Mouse (Mus musculus): Measurements from ENCODE around the gene Shisa7. TPM values are rescaled to one million over a fixed set of nuclear protein-coding genes. Genes with fewer than 3 reads are reported as not detected.
"Not testable (repeated sequence)": the region's sequence is repeated elsewhere in the genome, so short reads cannot be mapped to it uniquely, and the experiment has no call there.

Gene Shisa7
- polyA plus RNA-seq (2012; rRNA removed) = 0.16 and 0.23 TPM in 2 replicates

DNA sequence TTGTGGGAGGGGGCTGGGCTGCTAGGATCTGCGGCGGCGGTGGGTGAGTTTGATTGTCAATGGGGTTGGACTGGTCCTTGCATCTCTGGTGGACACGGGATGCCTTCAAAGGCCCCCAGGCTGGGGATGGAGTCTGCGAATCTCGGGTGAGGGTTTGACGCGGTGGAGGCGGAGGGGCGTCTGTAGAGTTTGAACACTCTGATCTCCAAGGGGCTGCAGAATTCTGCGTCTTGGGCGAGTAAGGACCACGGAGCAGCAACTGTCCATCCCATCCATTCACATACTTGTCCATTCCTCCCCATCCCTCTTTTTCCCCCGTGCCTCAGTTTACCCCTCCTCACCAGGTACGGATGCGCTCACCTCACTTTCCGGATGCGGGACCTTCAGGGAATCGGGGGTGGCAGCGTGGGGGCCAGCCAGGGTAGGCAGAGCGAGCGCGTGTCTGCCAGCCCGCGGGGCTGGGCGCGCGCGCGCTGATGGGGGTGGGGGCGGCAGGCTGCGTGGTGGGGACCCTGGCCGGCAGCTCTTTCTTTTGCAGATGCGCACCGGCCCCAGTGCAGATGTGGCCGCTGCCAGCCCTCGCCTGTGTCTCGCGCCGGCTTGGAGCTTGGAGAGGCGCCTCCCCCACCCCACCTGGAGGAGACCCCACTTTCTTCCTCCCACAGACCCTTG, at the start of gene Shisa7:
Gene Shisa7, minus strand, starts transcription at position 452 of the 672 bp plus-strand sequence.
- Histone ChIP-seq H3K36me3 (ENCODE audit: control insufficient read depth, insufficient read depth, low read length) (no peaks in the 10 kb centered on the region), H3K4me3 (ENCODE audit: extremely low read depth, insufficient read depth, insufficient read length) (no peak within 1 kb of the TSS), H3K27me3 (ENCODE audit: control insufficient read depth, insufficient read depth, low read length) (peaks cover 19% of the 10 kb centered on the region), H3K4me1 (ENCODE audit: control insufficient read depth, insufficient read depth, insufficient read length) (no peaks in the 10 kb centered on the region; the same call in 1 of the 2 replicates), H3K27ac (ENCODE audit: insufficient read depth, low read length) (no peak within 1 kb of the TSS)
- no peak for DNase-seq (ENCODE audit: low read depth in 1 of 2, low spot score in 2 of 2)
- 14% methylated on average over 40 of the region's 41 CpGs for WGBS
- TF ChIP-seq POLR2A (IDR thresholded peaks at IDR 0.05; ENCODE audit: low read depth, low read length) (no peak), CTCF (IDR thresholded peaks at IDR 0.05; ENCODE audit: extremely low read depth, insufficient read depth, insufficient read length, insufficient replicate concordance) (no peak)

DNA sequence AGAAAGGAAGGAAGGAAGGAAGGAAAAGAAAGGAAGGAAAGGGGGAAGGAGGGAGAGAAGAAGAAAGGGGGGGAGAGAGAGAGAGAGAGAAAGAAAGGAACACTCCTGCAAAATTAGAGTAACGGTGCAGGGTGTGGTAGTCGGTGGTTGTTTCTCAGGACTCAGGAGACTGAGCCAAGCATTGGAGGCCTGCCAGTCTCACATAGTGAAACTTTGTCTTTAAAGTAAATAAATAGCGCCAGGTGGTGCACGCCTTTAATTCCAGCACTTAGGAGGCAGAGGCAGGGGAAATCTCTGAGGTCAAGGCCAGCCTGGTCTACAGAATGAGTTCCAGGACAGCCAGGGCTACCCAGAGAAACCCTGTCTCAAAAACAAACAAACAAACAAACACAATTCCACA, 42.2 kb upstream of the Shisa7 start:
- H3K4me3 ChIP-seq (ENCODE audit: extremely low read depth, insufficient read depth, insufficient read length) = no peak overlapping the region
- no peak for DNase-seq (ENCODE audit: low read depth in 1 of 2, low spot score in 2 of 2)
- H3K27ac ChIP-seq (ENCODE audit: insufficient read depth, low read length) = no peak overlapping the region
- no peaks in the 10 kb centered on the region for H3K27me3 ChIP-seq (ENCODE audit: control insufficient read depth, insufficient read depth, low read length)
- WGBS = 78% methylated on average over 4 of the region's 4 CpGs
- peaks cover 2% of the 10 kb centered on the region; the same call in 1 of the 2 replicates for H3K36me3 ChIP-seq (ENCODE audit: control insufficient read depth, insufficient read depth, low read length)
- TF ChIP-seq CTCF (IDR thresholded peaks at IDR 0.05; ENCODE audit: extremely low read depth, insufficient read depth, insufficient read length, insufficient replicate concordance) (no peak), POLR2A (IDR thresholded peaks at IDR 0.05; ENCODE audit: low read depth, low read length) (no peak)
- H3K4me1 ChIP-seq (ENCODE audit: control insufficient read depth, insufficient read depth, insufficient read length) = no peaks in the 10 kb centered on the region

DNA sequence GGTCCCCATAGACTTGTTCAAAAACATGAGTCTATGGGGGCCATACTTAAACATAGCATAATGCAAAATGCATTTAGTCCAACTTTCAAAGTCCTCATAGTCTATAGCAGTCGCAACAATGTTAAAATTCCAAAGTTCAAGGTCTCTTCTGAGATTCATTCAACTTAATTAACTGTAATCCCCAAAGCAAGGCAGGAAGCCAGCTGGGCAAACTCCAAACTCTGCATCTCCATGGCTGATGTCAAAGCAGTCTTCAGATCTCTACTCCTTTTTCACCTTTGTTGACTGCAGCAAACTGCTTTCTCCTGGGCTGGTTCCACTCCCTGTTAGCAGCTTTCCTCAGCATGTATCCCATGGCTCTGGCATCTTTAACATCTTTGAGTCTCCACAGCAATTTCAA, 34.5 kb upstream of the Shisa7 start:
- WGBS = 85% methylated on average over 1 of the region's 1 CpGs
- H3K4me1 ChIP-seq (ENCODE audit: control insufficient read depth, insufficient read depth, insufficient read length); H3K27me3 ChIP-seq (ENCODE audit: control insufficient read depth, insufficient read depth, low read length); H3K27ac ChIP-seq (ENCODE audit: insufficient read depth, low read length); H3K36me3 ChIP-seq (ENCODE audit: control insufficient read depth, insufficient read depth, low read length); DNase-seq (ENCODE audit: low read depth in 1 of 2, low spot score in 2 of 2); H3K4me3 ChIP-seq (ENCODE audit: extremely low read depth, insufficient read depth, insufficient read length): not testable (repeated sequence)

DNA sequence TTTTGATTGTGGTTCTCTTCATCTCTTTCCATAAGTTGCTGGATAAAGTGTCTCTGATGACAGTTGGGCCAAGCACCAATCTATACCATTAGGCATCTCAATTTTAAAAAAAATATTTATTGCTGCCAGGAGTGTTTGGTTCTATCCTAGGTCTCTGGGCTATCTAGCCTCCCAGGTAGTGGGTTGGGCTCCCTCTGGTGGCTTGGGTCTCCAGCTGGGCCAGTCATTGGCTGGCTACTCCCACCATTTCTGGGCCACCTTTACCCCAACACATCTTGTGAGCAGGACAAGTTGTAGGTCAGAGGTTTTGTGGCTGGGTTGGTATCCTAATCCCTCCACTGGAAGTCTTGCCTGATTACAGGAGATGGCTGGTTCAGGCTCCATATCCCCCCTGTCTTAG, 33.7 kb upstream of the Shisa7 start:
- Histone ChIP-seq H3K27me3 (ENCODE audit: control insufficient read depth, insufficient read depth, low read length) (no peaks in the 10 kb centered on the region), H3K4me3 (ENCODE audit: extremely low read depth, insufficient read depth, insufficient read length) (no peak overlapping the region), H3K36me3 (ENCODE audit: control insufficient read depth, insufficient read depth, low read length) (no peaks in the 10 kb centered on the region), H3K4me1 (ENCODE audit: control insufficient read depth, insufficient read depth, insufficient read length) (peaks cover 8% of the 10 kb centered on the region; the same call in 1 of the 2 replicates), H3K27ac (ENCODE audit: insufficient read depth, low read length) (no peak overlapping the region)
- DNase-seq (ENCODE audit: low read depth in 1 of 2, low spot score in 2 of 2) = peak in 1 of 2 experiments; percentile 51
- TF ChIP-seq POLR2A (IDR thresholded peaks at IDR 0.05; ENCODE audit: low read depth, low read length) (no peak), CTCF (IDR thresholded peaks at IDR 0.05; ENCODE audit: extremely low read depth, insufficient read depth, insufficient read length, insufficient replicate concordance) (peak; percentile 19; the same call in 1 of the 2 replicates)

DNA sequence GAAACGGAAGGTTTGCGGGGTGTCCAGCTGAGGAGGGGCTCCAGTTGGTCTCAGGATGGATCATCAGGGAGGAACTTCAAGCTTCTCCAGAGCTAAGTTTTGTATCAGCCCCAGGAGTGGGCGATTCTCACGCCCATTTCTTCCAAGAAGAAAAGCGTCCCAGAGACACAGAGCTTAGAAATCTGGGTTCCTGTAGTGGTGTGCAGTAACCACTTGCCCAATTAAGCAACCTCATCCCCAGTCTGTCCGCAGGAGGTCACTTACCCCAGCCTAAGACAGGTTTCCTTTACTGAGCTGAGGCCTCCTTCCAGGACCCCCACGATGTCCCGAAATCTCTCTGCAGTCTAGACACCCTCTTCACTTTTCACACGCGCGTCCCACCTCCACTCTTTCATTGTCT, 32.7 kb upstream of the Shisa7 start:
- peaks cover 8% of the 10 kb centered on the region; the same call in 1 of the 2 replicates for H3K4me1 ChIP-seq (ENCODE audit: control insufficient read depth, insufficient read depth, insufficient read length)
- no peaks in the 10 kb centered on the region for H3K27me3 ChIP-seq (ENCODE audit: control insufficient read depth, insufficient read depth, low read length)
- DNase-seq (ENCODE audit: low read depth in 1 of 2, low spot score in 2 of 2) = no peak
- 1% methylated on average over 11 of the region's 11 CpGs for WGBS
- TF ChIP-seq CTCF (IDR thresholded peaks at IDR 0.05; ENCODE audit: extremely low read depth, insufficient read depth, insufficient read length, insufficient replicate concordance) (no peak), POLR2A (IDR thresholded peaks at IDR 0.05; ENCODE audit: low read depth, low read length) (no peak)
- peak overlapping the region; percentile 69 for H3K4me3 ChIP-seq (ENCODE audit: extremely low read depth, insufficient read depth, insufficient read length)
- H3K36me3 ChIP-seq (ENCODE audit: control insufficient read depth, insufficient read depth, low read length) = no peaks in the 10 kb centered on the region
- H3K27ac ChIP-seq (ENCODE audit: insufficient read depth, low read length) = peak overlapping the region; percentile 53

DNA sequence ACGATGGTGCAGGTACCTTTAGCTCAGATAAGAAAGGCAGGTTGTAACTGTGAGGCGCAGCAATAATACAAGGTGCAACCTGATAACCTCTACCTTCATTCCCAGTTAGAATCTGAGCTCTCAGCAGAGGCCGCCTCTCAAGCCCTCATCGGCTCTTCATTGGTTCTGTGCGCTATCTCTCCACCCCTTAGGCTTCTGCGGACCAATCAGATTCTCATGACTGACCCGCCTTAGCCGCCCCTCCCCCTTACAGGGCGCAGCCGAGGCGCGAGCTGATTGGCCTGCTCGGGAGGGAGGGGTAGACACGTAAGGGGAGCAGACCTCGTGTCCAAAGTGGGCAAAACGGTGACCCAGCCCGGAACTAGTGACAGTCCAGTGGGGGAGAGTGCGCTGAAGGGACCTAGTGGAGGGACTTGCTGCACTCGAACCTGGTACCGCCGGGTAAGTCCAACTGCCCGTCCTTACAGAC, 32.3 kb upstream of the Shisa7 start, which contains the start of gene Isoc2a:
Gene Isoc2a, plus strand, starts transcription at position 401 of the 469 bp plus-strand sequence.
- peaks cover 8% of the 10 kb centered on the region; the same call in 1 of the 2 replicates for H3K4me1 ChIP-seq (ENCODE audit: control insufficient read depth, insufficient read depth, insufficient read length)
- TF ChIP-seq CTCF (IDR thresholded peaks at IDR 0.05; ENCODE audit: extremely low read depth, insufficient read depth, insufficient read length, insufficient replicate concordance) = no peak
- peak; percentile 93 for TF ChIP-seq POLR2A (IDR thresholded peaks at IDR 0.05; ENCODE audit: low read depth, low read length)
- H3K27ac ChIP-seq (ENCODE audit: insufficient read depth, low read length) = peak within 1 kb of the TSS; percentile 53
- peak; percentile 87 to 88 for DNase-seq (ENCODE audit: low read depth in 1 of 2, low spot score in 2 of 2)
- H3K36me3 ChIP-seq (ENCODE audit: control insufficient read depth, insufficient read depth, low read length) = no peaks in the 10 kb centered on the region
- no peaks in the 10 kb centered on the region for H3K27me3 ChIP-seq (ENCODE audit: control insufficient read depth, insufficient read depth, low read length)
- H3K4me3 ChIP-seq (ENCODE audit: extremely low read depth, insufficient read depth, insufficient read length) = peak within 1 kb of the TSS; percentile 69
- WGBS = under 1% methylated on average over 22 of the region's 22 CpGs

DNA sequence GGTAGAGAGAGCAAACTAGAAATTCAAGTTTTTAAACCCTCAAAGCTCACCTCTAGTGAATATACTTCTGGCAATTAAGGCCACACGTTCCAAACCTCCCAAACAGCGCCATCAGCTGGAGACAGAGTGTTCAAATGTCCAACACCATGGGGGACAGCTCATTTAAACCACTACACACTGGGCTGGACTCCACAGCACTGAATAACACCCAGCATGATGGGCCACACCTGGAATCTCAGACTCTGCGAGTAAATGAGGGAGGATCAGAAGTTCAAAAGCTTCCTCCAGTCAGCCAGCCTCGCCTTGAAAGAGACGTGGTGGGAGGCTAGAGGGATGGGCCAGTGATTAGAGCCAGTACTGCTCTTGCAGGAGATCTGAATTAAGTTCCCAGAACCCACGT, 25.6 kb upstream of the Shisa7 start, which contains the start of gene Isoc2b:
Gene Isoc2b, minus strand, starts transcription at position 126 of the 400 bp plus-strand sequence.
- WGBS = 72% methylated on average over 6 of the region's 6 CpGs
- Histone ChIP-seq H3K27me3 (ENCODE audit: control insufficient read depth, insufficient read depth, low read length) (no peaks in the 10 kb centered on the region), H3K36me3 (ENCODE audit: control insufficient read depth, insufficient read depth, low read length) (no peaks in the 10 kb centered on the region), H3K4me1 (ENCODE audit: control insufficient read depth, insufficient read depth, insufficient read length) (peaks cover 4% of the 10 kb centered on the region; the same call in 1 of the 2 replicates), H3K4me3 (ENCODE audit: extremely low read depth, insufficient read depth, insufficient read length) (no peak within 1 kb of the TSS), H3K27ac (ENCODE audit: insufficient read depth, low read length) (no peak within 1 kb of the TSS)
- TF ChIP-seq POLR2A (IDR thresholded peaks at IDR 0.05; ENCODE audit: low read depth, low read length) (no peak), CTCF (IDR thresholded peaks at IDR 0.05; ENCODE audit: extremely low read depth, insufficient read depth, insufficient read length, insufficient replicate concordance) (no peak)
- DNase-seq (ENCODE audit: low read depth in 1 of 2, low spot score in 2 of 2) = no peak
